Mouse (Mus musculus) myocyte (in vitro differentiated cells): ENCODE data around the gene Chrd.

Source experiments
- CEBPB ChIP-seq: IDR thresholded peaks from 2 replicates; pipeline ENCODE4 v1.6.1; 2011; ENCODE audit warnings: mild to moderate bottlenecking, moderate library complexity; ENCODE audit not compliant: poor library complexity, insufficient read depth, severe bottlenecking
- E2F4 ChIP-seq: IDR thresholded peaks from one replicate; pipeline ENCODE4 v1.6.1; 2011; ENCODE audit warnings: mild to moderate bottlenecking, control low read depth, moderate library complexity; ENCODE audit not compliant: insufficient read depth
- MAX ChIP-seq: IDR thresholded peaks from one replicate; pipeline ENCODE4 v1.6.1; 2011; ENCODE audit warnings: low read depth, mild to moderate bottlenecking, control low read depth
- MYOG ChIP-seq, 3 experiments: IDR thresholded peaks; one replicate each; pipeline ENCODE4 v1.6.1; 2011; ENCODE audit warnings: control low read depth in 2 of 3, low read depth in 2 of 3, mild to moderate bottlenecking in 2 of 3; ENCODE audit not compliant: insufficient read length in 2 of 3, control insufficient read depth in 1 of 3, insufficient read depth in 1 of 3
- POLR2A ChIP-seq: IDR thresholded peaks from one replicate; pipeline ENCODE4 v1.6.1; 2011; ENCODE audit warnings: low read depth, mild to moderate bottlenecking, control low read depth, moderate library complexity; ENCODE audit not compliant: insufficient read length
- POLR2AphosphoS2 ChIP-seq: IDR thresholded peaks from one replicate; pipeline ENCODE4 v1.6.1; 2011; ENCODE audit warnings: low read depth, control low read depth; ENCODE audit not compliant: insufficient read length
- REST ChIP-seq: IDR thresholded peaks from one replicate; pipeline ENCODE4 v1.6.1; 2011; ENCODE audit warnings: mild to moderate bottlenecking, control low read depth, moderate library complexity; ENCODE audit not compliant: insufficient read depth, insufficient read length
- SRF ChIP-seq: IDR thresholded peaks from one replicate; pipeline ENCODE4 v1.6.1; 2011; ENCODE audit warnings: low read depth; ENCODE audit not compliant: control insufficient read depth, insufficient read length
- TCF12 ChIP-seq: IDR thresholded peaks from one replicate; pipeline ENCODE4 v1.6.1; 2011; ENCODE audit warnings: mild to moderate bottlenecking, control low read depth; ENCODE audit not compliant: poor library complexity, insufficient read depth, severe bottlenecking
- USF1 ChIP-seq: IDR thresholded peaks from one replicate; pipeline ENCODE4 v1.6.1; 2011; ENCODE audit warnings: low read depth, mild to moderate bottlenecking, control low read depth, moderate library complexity

DNA sequence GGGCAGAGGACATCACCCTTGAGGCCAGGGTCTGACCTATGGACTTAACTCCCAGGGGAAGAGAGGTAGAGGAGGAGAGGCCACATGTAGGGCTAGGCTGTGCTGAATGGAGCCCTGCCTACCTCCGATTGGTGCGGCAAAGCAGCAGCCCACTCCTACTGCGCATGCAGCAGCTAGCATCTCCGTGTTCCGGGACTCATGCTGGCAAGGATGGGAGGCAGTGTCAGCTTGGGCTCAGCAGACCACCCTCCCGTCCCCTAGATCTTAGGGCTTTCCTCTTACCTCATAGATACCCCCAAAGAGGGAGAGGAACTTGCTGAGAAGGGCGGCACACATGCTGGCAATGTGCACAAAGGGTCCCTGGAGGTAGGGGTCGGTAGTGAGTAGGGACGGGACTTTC, 20.7 kb upstream of the Chrd start:
- TF ChIP-seq USF1 = no peak
- no peak for TF ChIP-seq POLR2A
- no peak for TF ChIP-seq POLR2AphosphoS2
- no peak for TF ChIP-seq MAX
- TF ChIP-seq E2F4 = no peak
- no peak for TF ChIP-seq TCF12
- no peak for TF ChIP-seq CEBPB
- no peak for TF ChIP-seq MYOG (IDR thresholded peaks at IDR 0.05; ENCODE audit: control insufficient read depth in 1 of 3, insufficient read depth in 1 of 3, insufficient read length in 2 of 3, low read depth in 2 of 3)
- no peak for TF ChIP-seq REST
- no peak for TF ChIP-seq SRF
